Mouse (Mus musculus) thymus, adult 2 months (tissue): ENCODE measurements at regions not wholly inside any gene's neighbourhood (a gene's known extent, or its start where the extent isn't known, plus 50 kb on each side); places are given as distances from the start of the nearest gene placed in this dataset.

Experiments
- CTCF ChIP-seq: fragments of 200-500 bp; IDR thresholded peaks from 2 replicates; pipeline ENCODE4 v1.5.1; 2012; ENCODE audit warnings: mild to moderate bottlenecking, control low read depth, low read length, moderate library complexity, borderline replicate concordance; ENCODE audit not compliant: control insufficient read depth, poor library complexity, insufficient read depth; ENCODE audit errors: extremely low read depth
- POLR2A ChIP-seq: fragments of 200-500 bp; IDR thresholded peaks from 2 replicates; pipeline ENCODE4 v1.6.1; 2012; ENCODE audit warnings: mild to moderate bottlenecking, low read length, control low read depth, moderate library complexity; ENCODE audit not compliant: control insufficient read depth, poor library complexity, insufficient read depth; ENCODE audit errors: extremely low read depth

DNA sequence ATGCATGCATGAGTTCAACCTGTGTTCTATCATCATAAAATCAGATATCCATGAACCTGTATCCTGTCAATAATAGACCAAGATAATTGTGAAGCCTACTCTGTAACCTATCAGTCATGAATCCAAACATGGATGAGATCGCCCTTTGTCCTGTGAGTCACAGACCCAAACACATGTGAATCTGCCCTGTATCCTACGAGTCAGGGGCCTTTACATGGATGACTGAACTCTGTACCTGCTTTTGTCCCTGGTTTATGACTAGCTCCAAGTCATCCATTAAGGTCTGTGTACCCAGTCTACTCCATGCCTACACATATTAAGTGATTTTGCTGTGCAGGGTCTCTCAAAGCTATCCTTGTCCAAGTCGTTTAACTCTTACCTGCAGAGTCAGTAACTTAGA lies 187.7 kb upstream of the Tbl1xr1 start:
- TF ChIP-seq CTCF (no peak), POLR2A (no peak)
